Mouse (Mus musculus) bone marrow macrophage, adult 2 months (primary cell): ENCODE results near the gene Gpr152.

Experiments used
- CTCF ChIP-seq: IDR thresholded peaks from 2 replicates; pipeline ENCODE4 v1.5.1; 2012; ENCODE audit warnings: low read depth, mild to moderate bottlenecking, low read length, moderate library complexity
- POLR2A ChIP-seq: IDR thresholded peaks from 2 replicates; pipeline ENCODE4 v1.6.1; 2012; ENCODE audit warnings: mild to moderate bottlenecking, low read depth, low read length, borderline replicate concordance

DNA sequence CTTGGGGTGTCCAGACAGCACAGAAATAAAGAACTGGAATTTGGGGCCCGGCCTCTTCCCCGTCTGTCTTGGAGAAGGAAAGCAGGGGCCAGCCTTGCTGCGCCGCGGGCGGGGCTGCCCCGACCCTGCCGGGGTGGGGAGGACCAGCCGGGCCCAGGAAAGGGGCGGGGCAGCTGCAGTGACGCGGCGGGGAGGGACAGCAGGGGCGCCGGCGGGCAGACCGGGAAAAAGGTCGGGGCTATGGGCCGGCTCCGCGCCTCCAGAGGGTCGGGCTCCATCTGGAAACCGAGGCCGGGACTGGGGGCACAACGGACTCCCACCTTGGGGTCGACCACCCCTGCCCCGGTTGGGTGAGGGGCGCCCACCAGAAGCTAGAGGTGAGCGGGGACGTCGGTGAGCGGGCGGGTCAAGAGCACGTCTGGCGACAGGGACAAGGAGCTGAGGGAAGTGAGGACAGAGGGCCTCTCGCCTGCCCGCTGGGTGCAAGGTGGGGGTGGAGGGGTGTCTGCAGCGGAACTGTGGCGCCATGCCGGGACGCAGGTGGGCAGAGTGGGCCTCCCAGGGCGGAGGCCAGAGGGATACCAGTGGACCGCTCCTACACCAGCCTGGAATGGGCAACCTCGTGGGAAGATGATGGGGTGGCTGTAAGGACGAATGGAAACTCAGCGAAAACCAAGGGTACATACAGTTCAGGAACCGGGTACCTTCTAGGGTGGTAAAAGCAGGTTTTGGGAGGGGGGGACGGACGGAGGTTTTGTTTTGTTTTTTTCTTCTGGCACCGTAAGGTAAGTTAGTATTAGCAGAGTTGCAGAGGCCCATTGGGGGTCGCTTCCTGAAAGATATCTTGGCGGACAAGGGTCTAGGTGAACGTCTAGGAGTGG is 39.5 kb upstream of the Gpr152 start, which contains the start of gene Pitpnm1:
- TF ChIP-seq CTCF, result no peak
- TF ChIP-seq POLR2A, result no peak
